Mouse (Mus musculus) small intestine, adult 2 months (tissue): ENCODE results near the gene Gm7029.

ENCODE experiments used
- CTCF ChIP-seq: fragments of 200-500 bp; IDR thresholded peaks from 2 replicates; pipeline ENCODE4 v1.5.1; 2012; ENCODE audit warnings: low read depth, mild to moderate bottlenecking, control low read depth, inconsistent platforms, low read length, moderate library complexity, mixed read lengths; ENCODE audit not compliant: insufficient replicate concordance, insufficient read length; ENCODE audit errors: extremely low read depth
- POLR2A ChIP-seq: fragments of 200-500 bp; IDR thresholded peaks from 2 replicates; pipeline ENCODE4 v1.6.1; 2012; ENCODE audit warnings: low read depth, mild to moderate bottlenecking, control low read depth, inconsistent platforms, low read length, moderate library complexity

- TF ChIP-seq CTCF (no peak), POLR2A (no peak)
Measured at GRCm38 (mm10) chr17:33900281-33900988, 26.8 kb downstream of the Gm7029 start.
